Mouse (Mus musculus): ENCODE measurements around the gene Gm42688.
"Not testable (repeated sequence)": the region's sequence is repeated elsewhere in the genome, so short reads cannot be mapped to it uniquely, and the experiment has no call there.

- not testable (repeated sequence) for TF ChIP-seq CTCF (IDR thresholded peaks at IDR 0.05; ENCODE audit: extremely low read depth, insufficient read length, insufficient replicate concordance, low read depth, low read length); POLR2A (IDR thresholded peaks at IDR 0.05; ENCODE audit: low read depth, low read length)
Observed at GRCm38 (mm10) chr6:83159456-83159855, 58.0 kb downstream of the Gm42688 start.
